Mouse (Mus musculus) ES-E14 (cell line): ENCODE data around the gene Pelo. TPM values are rescaled to one million over a fixed set of nuclear protein-coding genes. Genes with fewer than 3 reads are reported as not detected.

Experiments
- DNase-seq: peaks from one replicate; pipeline ENCODE4 v3.0.0-alpha.2; 2013; ENCODE audit warnings: low read depth, low spot score
- H3K27ac ChIP-seq: 2 replicates; pipeline ENCODE4 v1.5.1; 2012; ENCODE audit warnings: low read depth, mild to moderate bottlenecking, low read length, moderate library complexity, mixed read lengths; ENCODE audit not compliant: poor library complexity, insufficient read depth, severe bottlenecking
- H3K36me3 ChIP-seq: 2 replicates; pipeline ENCODE4 v1.6.1; 2012; ENCODE audit warnings: mild to moderate bottlenecking, low read length, moderate library complexity, mixed read lengths; ENCODE audit not compliant: control insufficient read depth, poor library complexity, insufficient read depth, severe bottlenecking
- H3K4me1 ChIP-seq, 2 experiments: fragments of 150-350 bp in 1 of 2; sonication (generic) in 1 of 2; 2 replicates each; pipeline ENCODE4 v1.6.1; 2012; ENCODE audit warnings: low read length in 2 of 2, mild to moderate bottlenecking in 1 of 2, mixed read lengths in 1 of 2; ENCODE audit not compliant: control insufficient read depth in 2 of 2, insufficient read depth in 2 of 2, poor library complexity in 1 of 2
- H3K4me3 ChIP-seq, 2 experiments: fragments of 150-350 bp in 1 of 2; sonication (generic) in 1 of 2; 2 replicates each; pipeline ENCODE4 v1.5.1; 2012; ENCODE audit warnings: low read length in 2 of 2, low read depth in 1 of 2, mild to moderate bottlenecking in 1 of 2, mixed read lengths in 1 of 2; ENCODE audit not compliant: insufficient read depth in 1 of 2, poor library complexity in 1 of 2, severe bottlenecking in 1 of 2
- H3K9ac ChIP-seq: 2 replicates; pipeline ENCODE4 v1.6.1; 2012; ENCODE audit warnings: low read depth, mild to moderate bottlenecking, low read length, mixed read lengths; ENCODE audit not compliant: poor library complexity, insufficient read depth, severe bottlenecking
- H3K9me3 ChIP-seq: fragments of 150-350 bp; sonication (generic); 2 replicates; pipeline ENCODE4 v1.6.1; 2012; ENCODE audit warnings: low read depth, mild to moderate bottlenecking, low read length; ENCODE audit not compliant: control insufficient read depth, insufficient read depth
- CHD2 ChIP-seq: IDR thresholded peaks from 2 replicates; pipeline ENCODE4 v1.6.1; 2014; ENCODE audit warnings: mild to moderate bottlenecking, low read depth, low read length, inconsistent platforms
- HCFC1 ChIP-seq: IDR thresholded peaks from 2 replicates; pipeline ENCODE4 v1.6.1; 2012; ENCODE audit warnings: low read length, inconsistent platforms, borderline replicate concordance; ENCODE audit not compliant: insufficient read depth
- MAFK ChIP-seq: IDR thresholded peaks from 2 replicates; pipeline ENCODE4 v1.6.1; 2014; ENCODE audit warnings: mild to moderate bottlenecking, low read depth, low read length, inconsistent platforms; ENCODE audit not compliant: insufficient read depth
- ZC3H11A ChIP-seq: IDR thresholded peaks from 2 replicates; pipeline ENCODE4 v1.6.1; 2012; ENCODE audit warnings: low read depth, mild to moderate bottlenecking, inconsistent platforms, low read length, borderline replicate concordance
- ZNF384 ChIP-seq: IDR thresholded peaks from 2 replicates; pipeline ENCODE4 v1.6.1; 2012; ENCODE audit warnings: low read depth, low read length, inconsistent platforms
- in situ Hi-C, 2 experiments: fragments of 600-800 bp; cut with MboI; formaldehyde crosslinking; loops; one replicate each; pipeline ENCODE4 v1.15.1; 2025; ENCODE audit warnings: low sequenced_read_pairs in 2 of 2, inconsistent platforms in 1 of 2; ENCODE audit not compliant: unreplicated experiment in 2 of 2
- total RNA-seq: library from RNA; depleted of rRNA; stranded (reverse); fragments of 300-350 nt; gene quantifications from 2 replicates; pipeline ENCODE4 v1.2.3, GENCODE M21; 2012

The Pelo gene
- total RNA-seq, 1 experiment: 24.1 TPM

DNA sequence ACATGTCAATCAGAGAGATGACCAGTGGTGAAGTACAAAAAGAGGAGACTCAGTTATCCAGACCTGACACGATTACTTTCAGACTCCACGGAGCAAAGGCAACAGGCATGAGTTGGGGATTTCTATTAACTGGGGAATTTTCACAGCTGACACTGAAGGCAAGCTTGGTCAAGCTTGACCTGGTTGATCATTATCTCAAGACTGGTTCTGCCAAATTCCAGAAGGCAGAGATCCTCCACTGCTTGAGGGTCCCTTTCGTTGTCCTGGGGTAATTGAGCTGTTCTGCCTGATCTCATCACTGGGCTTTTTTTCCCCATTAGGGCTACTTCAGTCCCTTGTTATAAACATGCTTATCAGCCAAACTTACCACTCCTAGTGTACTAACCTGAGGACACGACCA, 19.6 kb upstream of the Pelo start:
- Histone ChIP-seq H3K36me3 (no peaks in the 10 kb centered on the region), H3K4me3 (no peak overlapping the region), H3K27ac (no peak overlapping the region), H3K9me3 (no peaks in the 10 kb centered on the region), H3K9ac (no peak overlapping the region), H3K4me1 (no peaks in the 10 kb centered on the region; a peak in 1 of 4 replicates)
- no peak for DNase-seq
- no peak for TF ChIP-seq HCFC1
- TF ChIP-seq CHD2: no peak
- TF ChIP-seq ZC3H11A: no peak
- no peak for TF ChIP-seq MAFK
- no peak for TF ChIP-seq ZNF384
- in situ Hi-C loops: no loop called here

DNA sequence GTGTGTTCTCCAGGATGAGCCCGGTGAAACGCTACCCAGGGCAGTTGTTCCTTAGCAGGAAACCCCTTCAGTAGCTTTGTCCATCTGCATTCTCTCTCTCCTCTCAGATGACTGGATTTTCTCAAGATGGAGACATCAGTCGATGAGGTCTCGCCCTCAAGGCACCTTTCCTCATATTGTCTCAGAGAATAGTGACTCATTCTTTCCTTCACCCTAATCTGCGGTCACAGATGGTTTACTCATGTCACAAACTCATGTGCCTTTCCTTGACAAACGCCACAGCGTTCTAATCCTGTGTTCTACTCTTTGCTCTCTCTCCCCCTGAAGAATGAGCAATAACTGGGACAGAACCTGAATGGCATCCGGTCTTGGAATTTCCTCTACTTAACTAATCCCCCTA, 17.4 kb upstream of the Pelo start:
- TF ChIP-seq ZNF384: no peak
- TF ChIP-seq ZC3H11A: no peak
- no peak for TF ChIP-seq MAFK
- no peak for TF ChIP-seq HCFC1
- TF ChIP-seq CHD2: no peak
- H3K27ac ChIP-seq: no peak overlapping the region
- no peak overlapping the region for H3K9ac ChIP-seq
- H3K4me1 ChIP-seq: no peaks in the 10 kb centered on the region; a peak in 1 of 4 replicates
- H3K4me3 ChIP-seq: no peak overlapping the region
- DNase-seq: no peak
- H3K36me3 ChIP-seq: no peaks in the 10 kb centered on the region
- in situ Hi-C loops: no loop called here
- H3K9me3 ChIP-seq: no peaks in the 10 kb centered on the region

GRCm38 (mm10) chr13:115106183-115106582, 16.2 kb upstream of the Pelo start:
- Histone ChIP-seq H3K36me3 (no peaks in the 10 kb centered on the region), H3K27ac (no peak overlapping the region), H3K9me3 (no peaks in the 10 kb centered on the region), H3K4me3 (no peak overlapping the region), H3K4me1 (no peaks in the 10 kb centered on the region; a peak in 1 of 4 replicates), H3K9ac (no peak overlapping the region)
- in situ Hi-C loops: no loop called here
- no peak for TF ChIP-seq ZNF384
- no peak for TF ChIP-seq MAFK
- no peak for TF ChIP-seq HCFC1
- no peak for TF ChIP-seq CHD2
- TF ChIP-seq ZC3H11A: no peak
- DNase-seq: no peak

DNA sequence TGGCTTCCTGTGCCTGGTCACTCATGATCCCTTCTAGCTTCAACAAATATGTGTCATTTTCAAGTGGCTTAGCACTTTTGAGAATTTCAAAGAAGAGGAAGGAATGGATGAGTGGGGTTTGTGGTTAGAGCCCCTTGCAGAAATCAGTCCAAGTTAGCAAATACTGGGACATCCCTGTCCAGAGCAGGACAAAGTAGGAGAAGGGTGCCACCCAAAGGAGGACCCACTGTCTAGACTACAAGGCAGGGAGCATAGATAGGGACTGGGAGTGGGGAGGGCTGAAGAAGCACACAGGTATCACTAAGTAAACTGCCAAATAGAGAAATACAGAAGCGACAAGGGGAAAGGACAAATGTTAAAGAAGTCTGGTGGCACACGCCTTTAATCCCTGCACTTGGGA, 12.8 kb upstream of the Pelo start:
- Histone ChIP-seq H3K4me1 (peaks cover 0 to 2% of the 10 kb centered on the region in 2 experiments; a peak in 1 of 4 replicates), H3K9ac (no peak overlapping the region), H3K9me3 (no peaks in the 10 kb centered on the region), H3K4me3 (no peak overlapping the region), H3K36me3 (no peaks in the 10 kb centered on the region), H3K27ac (no peak overlapping the region)
- no peak for DNase-seq
- in situ Hi-C loops: no loop called here
- no peak for TF ChIP-seq ZC3H11A
- TF ChIP-seq CHD2: no peak
- TF ChIP-seq ZNF384: no peak
- no peak for TF ChIP-seq HCFC1
- no peak for TF ChIP-seq MAFK
